Mouse (Mus musculus) forebrain, embryonic 16.5 days (tissue): ENCODE results near the gene Itpk1. TPM values are rescaled to one million over a fixed set of nuclear protein-coding genes. Genes with fewer than 3 reads are reported as not detected.

ENCODE experiments used
- ATAC-seq: fragments of 200-750 bp; cut with Nextera tagmentation; 2 replicates; pipeline ENCODE4 v1.8.0; 2017; ENCODE audit warnings: mild to moderate bottlenecking, moderate library complexity
- H3K27ac ChIP-seq: fragments of 300-500 bp; sonication (generic); 2 replicates; pipeline ENCODE4 v1.5.1; 2014; ENCODE audit warnings: low read length, control low read depth
- H3K27me3 ChIP-seq: fragments of 300-500 bp; sonication (generic); replicated peaks from 2 replicates; pipeline ENCODE4 v1.6.1; 2014; ENCODE audit warnings: low read length; ENCODE audit not compliant: control insufficient read depth, insufficient read depth
- H3K36me3 ChIP-seq: fragments of 300-500 bp; sonication (generic); 2 replicates; pipeline ENCODE4 v1.6.1; 2014; ENCODE audit not compliant: control insufficient read depth, insufficient read depth
- H3K4me1 ChIP-seq: fragments of 300-500 bp; sonication (generic); replicated peaks from 2 replicates; pipeline ENCODE4 v1.6.1; 2014; ENCODE audit warnings: low read length; ENCODE audit not compliant: control insufficient read depth, insufficient read depth
- H3K4me2 ChIP-seq: fragments of 300-500 bp; sonication (generic); 2 replicates; pipeline ENCODE4 v1.6.1; 2014; ENCODE audit warnings: mild to moderate bottlenecking, low read length, control low read depth
- H3K4me3 ChIP-seq: fragments of 300-500 bp; sonication (generic); replicated peaks from 2 replicates; pipeline ENCODE4 v1.5.1; 2014; ENCODE audit warnings: mild to moderate bottlenecking, low read length, control low read depth
- H3K9ac ChIP-seq: fragments of 300-500 bp; sonication (generic); replicated peaks from 2 replicates; pipeline ENCODE4 v1.6.1; 2014; ENCODE audit warnings: low read depth, low read length, control low read depth
- H3K9me3 ChIP-seq: fragments of 300-500 bp; sonication (generic); 2 replicates; pipeline ENCODE4 v1.6.1; 2016; ENCODE audit warnings: low read length; ENCODE audit not compliant: control insufficient read depth
- WGBS: fragments of 180-500 bp; shearing (Covaris S2); extraction: QIAGEN DNeasy Blood & Tissue Kit; methylation state at CpG from one replicate; pipeline ENCODE4 v1.1.7; 2014; 5-methylcytosine and 5-hydroxymethylcytosine counted together
- polyA plus RNA-seq: library from polyadenylated mRNA; unstranded; fragments of >200 nt; fragmentation: Nextera tagmentation; extraction: Ambion mirVana; gene quantifications from 2 replicates; pipeline ENCODE4 v1.2.1, GENCODE M21; 2015

Gene Itpk1
- polyA plus RNA-seq, 1 experiment from 2014 or later = 68.7 TPM

DNA sequence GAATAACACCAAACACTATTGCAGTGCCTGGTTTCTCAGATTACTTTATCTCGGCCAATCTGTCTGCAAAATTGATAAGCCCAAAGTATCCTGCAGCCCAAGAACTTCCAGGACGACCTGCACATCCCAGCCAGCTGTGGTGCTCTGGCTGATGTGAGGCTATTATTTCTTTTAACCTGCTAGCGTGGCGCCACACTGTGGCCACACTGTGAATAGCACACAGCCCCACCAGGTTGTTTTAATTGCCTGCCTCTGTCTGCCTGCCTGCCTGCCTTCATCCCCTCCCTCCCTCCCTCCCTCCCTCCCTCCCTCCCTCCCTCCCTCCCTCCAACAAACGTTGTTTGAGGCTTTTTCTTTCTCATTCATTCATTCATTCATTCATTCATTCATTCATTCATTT is 28.7 kb upstream of the Itpk1 start:
- no peak overlapping the region for H3K9ac ChIP-seq
- H3K27ac ChIP-seq = no peak overlapping the region
- no peak overlapping the region for H3K4me3 ChIP-seq
- H3K4me1 ChIP-seq = peaks cover 21% of the 10 kb centered on the region
- H3K36me3 ChIP-seq = no peaks in the 10 kb centered on the region
- H3K27me3 ChIP-seq = no peaks in the 10 kb centered on the region
- no peak for ATAC-seq
- H3K9me3 ChIP-seq = no peaks in the 10 kb centered on the region
- 14% methylated on average over 4 of the region's 5 CpGs for WGBS
- H3K4me2 ChIP-seq = no peak overlapping the region

DNA sequence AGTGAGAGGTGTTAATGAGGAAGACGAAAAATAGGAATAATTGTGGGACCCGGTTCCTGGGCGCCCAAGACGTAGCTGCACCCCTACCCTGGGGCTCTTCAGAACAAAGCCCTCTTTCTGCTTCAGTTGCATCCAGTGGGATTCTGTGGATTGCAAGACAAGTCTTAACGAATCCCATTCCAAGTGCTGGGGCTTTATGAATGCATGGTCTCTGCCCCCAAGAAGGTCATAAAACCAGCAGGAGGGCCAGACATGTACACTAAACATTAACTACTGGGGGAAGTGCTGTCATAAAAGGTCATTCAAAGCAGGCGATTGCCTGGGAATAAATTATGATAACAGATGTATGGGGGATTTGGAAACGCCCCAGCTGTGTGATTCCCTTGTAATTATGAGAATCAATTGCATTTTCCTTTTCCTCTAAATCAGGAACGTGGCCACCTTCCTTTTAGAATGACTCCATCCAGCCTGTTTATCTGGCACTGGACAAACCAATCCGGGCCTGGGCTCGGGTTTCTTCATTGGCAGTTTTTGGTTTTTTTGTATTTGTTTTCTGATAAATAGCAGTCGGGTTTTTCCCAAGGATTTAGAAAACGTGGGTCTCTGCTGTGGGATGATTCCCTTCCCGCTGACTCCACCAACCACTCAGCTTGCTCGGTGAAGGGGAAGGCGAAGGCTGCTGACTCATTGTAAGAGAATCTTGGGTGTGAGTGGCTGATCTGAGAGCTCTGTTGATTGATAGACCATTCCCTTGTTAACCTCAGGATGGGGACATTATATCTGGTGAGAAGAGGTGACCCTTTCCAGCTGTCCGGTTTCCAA is 26.3 kb upstream of the Itpk1 start:
- no peaks in the 10 kb centered on the region for H3K27me3 ChIP-seq
- WGBS = 14% methylated on average over 16 of the region's 16 CpGs
- H3K9me3 ChIP-seq = no peaks in the 10 kb centered on the region
- H3K27ac ChIP-seq = peak overlapping the region; percentile 86
- H3K4me3 ChIP-seq = peak overlapping the region; percentile 20
- 0 out of 2 replicates have a peak overlapping the region, but pooled peaks have one; percentile 20 for H3K9ac ChIP-seq
- H3K4me1 ChIP-seq = peaks cover 21% of the 10 kb centered on the region
- peak; percentile 66 for ATAC-seq
- H3K36me3 ChIP-seq = no peaks in the 10 kb centered on the region
- peak overlapping the region; percentile 45 for H3K4me2 ChIP-seq

DNA sequence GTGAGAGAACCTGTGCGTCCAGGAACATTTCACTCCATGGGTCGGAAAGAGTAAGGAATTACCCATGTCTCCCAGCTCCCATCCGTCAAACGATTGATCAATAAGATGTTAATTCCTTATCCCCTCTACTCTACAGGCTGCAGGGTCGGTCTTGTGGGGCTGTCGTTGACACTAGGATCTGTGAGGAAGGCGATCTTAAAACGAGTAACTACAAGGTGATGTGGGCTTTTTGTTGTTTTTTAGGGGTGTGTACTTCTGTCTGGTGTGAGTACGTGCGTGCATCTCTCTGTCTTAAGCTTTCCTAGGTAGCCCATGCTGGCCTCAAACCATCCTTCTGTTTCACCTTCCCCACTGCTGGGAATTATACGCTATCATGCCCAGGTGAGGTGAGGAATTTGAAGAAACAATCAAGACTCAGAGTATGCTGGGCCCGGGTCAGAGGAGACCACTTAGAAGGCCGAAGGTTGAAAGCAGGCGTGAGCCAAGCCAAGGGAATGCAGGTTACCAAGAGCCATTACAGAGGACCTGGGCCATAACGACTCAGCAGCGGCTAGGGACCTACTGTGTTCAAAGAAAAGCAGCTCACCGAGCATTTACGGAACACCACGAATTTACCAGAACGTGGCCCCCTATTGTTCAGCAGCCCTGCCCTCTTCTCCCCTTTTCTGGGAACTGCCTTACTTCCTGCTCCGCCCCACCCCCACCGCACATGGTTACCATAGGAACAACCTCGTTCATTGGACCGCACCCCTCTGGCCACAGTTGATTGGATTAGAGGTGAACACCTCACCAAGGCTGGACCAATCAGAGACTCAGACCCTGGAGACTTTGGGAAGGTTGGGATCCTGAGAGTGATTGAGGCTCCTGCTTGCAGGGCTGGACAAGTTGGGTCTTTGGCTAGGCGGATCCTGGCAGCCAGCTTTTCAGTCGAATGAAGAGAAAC is 25.4 kb upstream of the Itpk1 start:
- Histone ChIP-seq H3K9ac (0 out of 2 replicates have a peak overlapping the region, but pooled peaks have one; percentile 20), H3K4me2 (peak overlapping the region; percentile 45), H3K4me1 (peaks cover 21% of the 10 kb centered on the region), H3K36me3 (no peaks in the 10 kb centered on the region), H3K27ac (peak overlapping the region; percentile 86), H3K9me3 (no peaks in the 10 kb centered on the region), H3K4me3 (peak overlapping the region; percentile 20), H3K27me3 (no peaks in the 10 kb centered on the region)
- peak; percentile 97 for ATAC-seq
- WGBS = 32% methylated on average over 26 of the region's 26 CpGs

DNA sequence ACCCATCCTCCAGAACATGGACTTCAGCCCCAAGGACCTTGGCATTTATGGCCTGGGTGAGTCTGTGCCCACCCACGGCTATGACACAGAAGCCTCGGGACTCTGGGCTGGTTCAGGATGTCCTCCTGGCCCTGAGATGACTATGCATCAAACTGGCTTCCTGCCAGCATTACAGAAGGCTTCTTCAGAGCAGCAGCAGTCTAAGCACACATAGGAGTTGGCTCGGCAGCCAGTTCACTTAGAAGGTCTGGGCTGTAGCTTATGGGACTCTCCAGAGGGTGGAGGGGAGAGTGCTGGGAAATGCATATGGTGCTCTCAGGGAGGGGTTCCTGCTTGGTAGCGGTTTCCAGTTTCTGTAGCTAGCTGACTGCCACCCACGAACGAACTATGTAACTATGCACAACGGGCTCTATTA is 21.0 kb upstream of the Itpk1 start:
- Histone ChIP-seq H3K4me2 (no peak overlapping the region), H3K9ac (no peak overlapping the region), H3K9me3 (no peaks in the 10 kb centered on the region), H3K4me1 (peaks cover 12% of the 10 kb centered on the region), H3K27me3 (no peaks in the 10 kb centered on the region), H3K36me3 (no peaks in the 10 kb centered on the region), H3K4me3 (no peak overlapping the region), H3K27ac (no peak overlapping the region)
- 71% methylated on average over 7 of the region's 7 CpGs for WGBS
- no peak for ATAC-seq

DNA sequence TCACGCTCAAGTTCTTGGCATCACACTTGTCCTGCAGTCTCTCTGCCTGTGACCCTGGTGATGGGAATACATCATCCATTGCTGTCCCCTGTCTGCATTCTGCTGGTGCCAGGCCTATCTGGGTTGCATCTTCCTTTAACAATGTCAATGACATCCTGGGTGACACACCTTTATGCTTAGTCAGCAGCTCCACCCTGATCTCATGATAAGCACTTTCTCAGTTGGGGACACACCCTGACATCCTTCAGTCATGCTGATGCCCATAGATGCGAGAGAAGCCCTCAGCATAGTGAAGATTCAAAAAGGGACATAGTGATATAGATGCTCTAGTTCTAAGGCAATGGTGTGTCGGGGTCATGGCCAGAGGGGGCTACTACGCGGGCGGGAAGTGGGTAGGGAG is 20.4 kb upstream of the Itpk1 start:
- Histone ChIP-seq H3K27me3 (no peaks in the 10 kb centered on the region), H3K4me1 (peaks cover 6% of the 10 kb centered on the region), H3K27ac (no peak overlapping the region), H3K9ac (no peak overlapping the region), H3K4me3 (no peak overlapping the region), H3K36me3 (no peaks in the 10 kb centered on the region), H3K9me3 (no peaks in the 10 kb centered on the region), H3K4me2 (no peak overlapping the region)
- 92% methylated on average over 6 of the region's 6 CpGs for WGBS
- ATAC-seq = no peak

DNA sequence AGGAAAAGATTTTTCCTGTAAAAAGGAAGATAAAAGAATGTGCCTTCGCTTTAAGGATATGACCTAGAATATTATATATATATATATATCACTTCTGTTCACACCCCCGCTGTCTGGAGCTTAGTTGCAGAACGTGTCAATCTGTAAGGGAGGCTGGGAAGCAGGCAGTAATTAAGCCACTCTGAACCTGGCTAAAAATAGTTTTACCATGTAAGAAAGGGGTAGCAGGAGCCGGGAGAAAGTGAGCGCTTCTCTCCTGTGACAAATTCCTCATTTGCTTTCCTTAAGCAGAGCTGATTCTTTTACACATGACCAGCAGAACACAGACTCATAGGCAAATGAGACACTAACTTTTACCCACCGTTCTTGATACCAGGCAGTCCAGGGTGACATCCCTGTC is 19.1 kb upstream of the Itpk1 start:
- no peak overlapping the region for H3K4me3 ChIP-seq
- 54% methylated on average over 6 of the region's 6 CpGs for WGBS
- H3K9me3 ChIP-seq = no peaks in the 10 kb centered on the region
- H3K9ac ChIP-seq = no peak overlapping the region
- H3K4me1 ChIP-seq = peaks cover 4% of the 10 kb centered on the region; the same call in 1 of the 2 replicates
- no peaks in the 10 kb centered on the region for H3K27me3 ChIP-seq
- H3K27ac ChIP-seq = peak overlapping the region; percentile 43
- H3K36me3 ChIP-seq = no peaks in the 10 kb centered on the region
- peak; percentile 59 for ATAC-seq
- H3K4me2 ChIP-seq = no peak overlapping the region

DNA sequence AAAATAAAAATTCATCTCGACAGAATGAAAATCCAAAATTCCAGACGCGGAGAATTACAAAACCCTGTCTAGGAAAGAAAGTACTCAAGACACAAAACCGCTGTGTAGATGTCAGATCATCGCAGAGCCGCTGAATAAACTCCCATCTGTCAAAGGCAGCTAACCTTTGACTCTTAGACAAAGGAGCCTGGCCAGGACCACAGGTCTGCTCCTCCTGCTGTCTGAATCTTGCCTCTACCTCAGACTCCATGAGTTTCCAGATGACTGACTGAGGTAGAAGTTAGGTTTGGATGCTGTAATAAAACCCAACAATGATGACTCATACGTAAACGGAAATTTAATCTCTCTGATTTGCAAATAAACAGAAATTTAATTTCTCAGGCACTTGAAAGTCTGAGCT is 18.2 kb upstream of the Itpk1 start:
- no peak overlapping the region for H3K4me3 ChIP-seq
- ATAC-seq = no peak
- H3K4me1 ChIP-seq = peaks cover 4% of the 10 kb centered on the region; the same call in 1 of the 2 replicates
- no peak overlapping the region for H3K4me2 ChIP-seq
- H3K27me3 ChIP-seq = no peaks in the 10 kb centered on the region
- H3K27ac ChIP-seq = no peak overlapping the region
- no peak overlapping the region for H3K9ac ChIP-seq
- no peaks in the 10 kb centered on the region for H3K9me3 ChIP-seq
- WGBS = 73% methylated on average over 8 of the region's 8 CpGs
- H3K36me3 ChIP-seq = no peaks in the 10 kb centered on the region

DNA sequence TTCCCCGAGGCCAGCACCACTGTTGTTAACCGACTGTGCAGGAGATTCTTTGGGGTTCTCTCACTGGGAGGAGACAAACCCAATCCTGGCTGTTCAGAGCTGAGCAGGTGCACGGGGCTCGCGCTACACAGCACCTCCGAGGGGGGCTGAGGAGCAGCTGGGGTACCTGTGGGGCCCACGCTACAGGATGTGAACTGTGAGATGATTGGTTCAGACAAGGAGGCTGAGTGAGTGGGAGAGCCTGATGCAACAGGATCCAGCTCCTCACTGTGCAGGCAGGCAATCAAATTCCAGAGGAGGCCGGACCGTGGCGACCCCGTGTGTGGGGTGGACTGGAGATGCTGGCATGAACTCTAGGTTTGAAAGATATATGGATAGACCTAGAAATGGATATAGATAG is 17.7 kb upstream of the Itpk1 start:
- H3K36me3 ChIP-seq = no peaks in the 10 kb centered on the region
- H3K4me1 ChIP-seq = peaks cover 4% of the 10 kb centered on the region; the same call in 1 of the 2 replicates
- H3K27ac ChIP-seq = no peak overlapping the region
- H3K4me3 ChIP-seq = no peak overlapping the region
- no peak overlapping the region for H3K4me2 ChIP-seq
- no peak overlapping the region for H3K9ac ChIP-seq
- WGBS = 54% methylated on average over 11 of the region's 11 CpGs
- no peaks in the 10 kb centered on the region for H3K9me3 ChIP-seq
- no peak for ATAC-seq
- no peaks in the 10 kb centered on the region for H3K27me3 ChIP-seq
